Mouse (Mus musculus) neural tube, embryonic 12.5 days (tissue): ENCODE data around the gene Ift57. TPM values are rescaled to one million over a fixed set of nuclear protein-coding genes. Genes with fewer than 3 reads are reported as not detected.

Experiments used
- ATAC-seq: fragments of 200-750 bp; cut with Nextera tagmentation; 2 replicates; pipeline ENCODE4 v1.8.0; 2017; ENCODE audit warnings: low read depth, mild to moderate bottlenecking, moderate TSS enrichment, moderate library complexity; ENCODE audit not compliant: low FRiP score
- H3K27ac ChIP-seq: fragments of 300-500 bp; sonication (generic); 2 replicates; pipeline ENCODE4 v1.5.1; 2016
- H3K27me3 ChIP-seq: fragments of 300-500 bp; sonication (generic); replicated peaks from 2 replicates; pipeline ENCODE4 v1.6.1; 2016; ENCODE audit warnings: mild to moderate bottlenecking
- H3K36me3 ChIP-seq: fragments of 300-500 bp; sonication (generic); 2 replicates; pipeline ENCODE4 v1.6.1; 2016; ENCODE audit warnings: mild to moderate bottlenecking
- H3K4me1 ChIP-seq: fragments of 300-500 bp; sonication (generic); 2 replicates; pipeline ENCODE4 v1.6.1; 2016
- H3K4me2 ChIP-seq: fragments of 300-500 bp; sonication (generic); replicated peaks from 2 replicates; pipeline ENCODE4 v1.6.1; 2016; ENCODE audit warnings: mild to moderate bottlenecking
- H3K4me3 ChIP-seq: fragments of 300-500 bp; sonication (generic); 2 replicates; pipeline ENCODE4 v1.5.1; 2016
- H3K9ac ChIP-seq: fragments of 300-500 bp; sonication (generic); 2 replicates; pipeline ENCODE4 v1.6.1; 2016; ENCODE audit warnings: mild to moderate bottlenecking
- H3K9me3 ChIP-seq: fragments of 300-500 bp; sonication (generic); 2 replicates; pipeline ENCODE4 v1.6.1; 2016; ENCODE audit warnings: mild to moderate bottlenecking
- WGBS: fragments of 180-500 bp; shearing (Covaris S2); methylation state at CpG from one replicate; pipeline ENCODE4 v1.1.7; 2016; 5-methylcytosine and 5-hydroxymethylcytosine counted together
- polyA plus RNA-seq: library from polyadenylated mRNA; unstranded; fragments of >200 nt; fragmentation: Nextera tagmentation; extraction: Ambion mirVana; gene quantifications from 2 replicates; pipeline ENCODE4 v1.2.1, GENCODE M21; 2016

Ift57 gene
- polyA plus RNA-seq, 1 experiment from 2014 or later = 38.8 TPM

GRCm38 (mm10) chr16:49720671-49721070 lies 21.6 kb downstream of the Ift57 start:
- Histone ChIP-seq H3K4me1 (no peaks in the 10 kb centered on the region), H3K27me3 (no peaks in the 10 kb centered on the region), H3K9ac (no peak overlapping the region), H3K4me2 (no peak overlapping the region), H3K36me3 (no peaks in the 10 kb centered on the region), H3K27ac (no peak overlapping the region), H3K4me3 (no peak overlapping the region), H3K9me3 (no peaks in the 10 kb centered on the region)
- 83% methylated on average over 2 of the region's 2 CpGs for WGBS
- no peak for ATAC-seq

- Histone ChIP-seq H3K27me3 (no peaks in the 10 kb centered on the region), H3K9me3 (no peaks in the 10 kb centered on the region), H3K4me3 (no peak overlapping the region), H3K4me1 (no peaks in the 10 kb centered on the region), H3K27ac (no peak overlapping the region), H3K9ac (no peak overlapping the region), H3K4me2 (no peak overlapping the region), H3K36me3 (no peaks in the 10 kb centered on the region)
- 49% methylated on average over 5 of the region's 5 CpGs for WGBS
- ATAC-seq = no peak
Measured at GRCm38 (mm10) chr16:49721678-49722077, 22.6 kb downstream of the Ift57 start.

- Histone ChIP-seq H3K9me3 (no peaks in the 10 kb centered on the region), H3K27ac (no peak overlapping the region), H3K27me3 (no peaks in the 10 kb centered on the region), H3K36me3 (no peaks in the 10 kb centered on the region), H3K9ac (no peak overlapping the region), H3K4me1 (no peaks in the 10 kb centered on the region), H3K4me2 (no peak overlapping the region), H3K4me3 (no peak overlapping the region)
- 76% methylated on average over 4 of the region's 4 CpGs for WGBS
- ATAC-seq = no peak
Measured at GRCm38 (mm10) chr16:49723222-49723621, 24.2 kb downstream of the Ift57 start.

GRCm38 (mm10) chr16:49724232-49724631 lies 25.2 kb downstream of the Ift57 start:
- WGBS = 85% methylated on average over 5 of the region's 5 CpGs
- no peak overlapping the region for H3K27ac ChIP-seq
- H3K4me3 ChIP-seq = no peak overlapping the region
- H3K4me2 ChIP-seq = no peak overlapping the region
- H3K9me3 ChIP-seq = no peaks in the 10 kb centered on the region
- no peaks in the 10 kb centered on the region for H3K27me3 ChIP-seq
- no peaks in the 10 kb centered on the region for H3K4me1 ChIP-seq
- no peaks in the 10 kb centered on the region for H3K36me3 ChIP-seq
- no peak overlapping the region for H3K9ac ChIP-seq
- no peak for ATAC-seq

GRCm38 (mm10) chr16:49724931-49725330 lies 25.9 kb downstream of the Ift57 start:
- H3K4me1 ChIP-seq = no peaks in the 10 kb centered on the region
- H3K4me2 ChIP-seq = no peak overlapping the region
- no peak overlapping the region for H3K27ac ChIP-seq
- no peak overlapping the region for H3K4me3 ChIP-seq
- WGBS = 92% methylated on average over 2 of the region's 2 CpGs
- H3K9me3 ChIP-seq = no peaks in the 10 kb centered on the region
- no peaks in the 10 kb centered on the region for H3K27me3 ChIP-seq
- no peak for ATAC-seq
- no peaks in the 10 kb centered on the region for H3K36me3 ChIP-seq
- no peak overlapping the region for H3K9ac ChIP-seq

- Histone ChIP-seq H3K4me2 (no peak overlapping the region), H3K9me3 (no peaks in the 10 kb centered on the region), H3K36me3 (no peaks in the 10 kb centered on the region), H3K4me1 (no peaks in the 10 kb centered on the region), H3K9ac (no peak overlapping the region), H3K4me3 (no peak overlapping the region), H3K27me3 (no peaks in the 10 kb centered on the region), H3K27ac (no peak overlapping the region)
- ATAC-seq = no peak
- 92% methylated on average over 5 of the region's 5 CpGs for WGBS
Measured at GRCm38 (mm10) chr16:49725446-49725845, 26.4 kb downstream of the Ift57 start.

- Histone ChIP-seq H3K4me2 (no peak overlapping the region), H3K27ac (no peak overlapping the region), H3K9ac (no peak overlapping the region), H3K4me3 (no peak overlapping the region), H3K9me3 (no peaks in the 10 kb centered on the region), H3K27me3 (no peaks in the 10 kb centered on the region), H3K4me1 (no peaks in the 10 kb centered on the region), H3K36me3 (no peaks in the 10 kb centered on the region)
- no peak for ATAC-seq
- WGBS = 53% methylated on average over 3 of the region's 3 CpGs
Measured at GRCm38 (mm10) chr16:49726216-49726615, 27.2 kb downstream of the Ift57 start.

- WGBS = 89% methylated on average over 2 of the region's 2 CpGs
- no peaks in the 10 kb centered on the region for H3K36me3 ChIP-seq
- no peak overlapping the region for H3K4me3 ChIP-seq
- no peaks in the 10 kb centered on the region for H3K9me3 ChIP-seq
- H3K27ac ChIP-seq = no peak overlapping the region
- H3K27me3 ChIP-seq = no peaks in the 10 kb centered on the region
- H3K9ac ChIP-seq = no peak overlapping the region
- no peaks in the 10 kb centered on the region for H3K4me1 ChIP-seq
- no peak overlapping the region for H3K4me2 ChIP-seq
- no peak for ATAC-seq
Measured at GRCm38 (mm10) chr16:49726761-49727160, 27.7 kb downstream of the Ift57 start.

- whole genome bisulfite sequencing = 92% methylated on average over 9 of the region's 9 CpGs
Measured at GRCm38 (mm10) chr16:49736536-49736935, 37.5 kb downstream of the Ift57 start.

GRCm38 (mm10) chr16:49747360-49747759 lies 48.3 kb downstream of the Ift57 start:
- H3K9me3 ChIP-seq = no peaks in the 10 kb centered on the region
- 88% methylated on average over 2 of the region's 2 CpGs for WGBS
- no peaks in the 10 kb centered on the region for H3K4me1 ChIP-seq
- ATAC-seq = no peak
- H3K27me3 ChIP-seq = no peaks in the 10 kb centered on the region
- H3K4me2 ChIP-seq = no peak overlapping the region
- no peak overlapping the region for H3K9ac ChIP-seq
- no peak overlapping the region for H3K27ac ChIP-seq
- no peak overlapping the region for H3K4me3 ChIP-seq
- H3K36me3 ChIP-seq = no peaks in the 10 kb centered on the region

More at GRCm38 (mm10) chr16:49736536-49736935, 37.5 kb downstream of the Ift57 start:
- Histone ChIP-seq H3K9me3 (no peaks in the 10 kb centered on the region), H3K4me2 (no peak overlapping the region), H3K27me3 (no peaks in the 10 kb centered on the region), H3K27ac (no peak overlapping the region), H3K9ac (no peak overlapping the region), H3K4me3 (no peak overlapping the region), H3K4me1 (no peaks in the 10 kb centered on the region), H3K36me3 (no peaks in the 10 kb centered on the region)
- ATAC-seq = no peak

- Histone ChIP-seq H3K9me3 (no peaks in the 10 kb centered on the region), H3K9ac (no peak overlapping the region), H3K4me2 (no peak overlapping the region), H3K4me3 (no peak overlapping the region), H3K4me1 (peaks cover 6% of the 10 kb centered on the region; the same call in 1 of the 2 replicates), H3K27me3 (no peaks in the 10 kb centered on the region), H3K27ac (no peak overlapping the region), H3K36me3 (no peaks in the 10 kb centered on the region)
- 41% methylated on average over 1 of the region's 1 CpGs for WGBS
- no peak for ATAC-seq
Measured at GRCm38 (mm10) chr16:49752906-49753305, 53.9 kb downstream of the Ift57 start.

GRCm38 (mm10) chr16:49753318-49753717 lies 54.3 kb downstream of the Ift57 start:
- H3K27me3 ChIP-seq = no peaks in the 10 kb centered on the region
- peak; percentile 67 for ATAC-seq
- H3K4me3 ChIP-seq = no peak overlapping the region
- H3K4me2 ChIP-seq = no peak overlapping the region
- no peak overlapping the region for H3K27ac ChIP-seq
- H3K9me3 ChIP-seq = no peaks in the 10 kb centered on the region
- no peak overlapping the region for H3K9ac ChIP-seq
- no peaks in the 10 kb centered on the region for H3K36me3 ChIP-seq
- peaks cover 6% of the 10 kb centered on the region; the same call in 1 of the 2 replicates for H3K4me1 ChIP-seq
- 38% methylated on average over 3 of the region's 3 CpGs for WGBS

GRCm38 (mm10) chr16:49760517-49761203 lies 61.6 kb downstream of the Ift57 start:
- H3K36me3 ChIP-seq = no peaks in the 10 kb centered on the region
- no peaks in the 10 kb centered on the region for H3K4me1 ChIP-seq
- 79% methylated on average over 17 of the region's 17 CpGs for WGBS
- H3K27ac ChIP-seq = no peak overlapping the region
- no peaks in the 10 kb centered on the region for H3K27me3 ChIP-seq
- H3K4me3 ChIP-seq = no peak overlapping the region
- ATAC-seq = peak; percentile 65
- no peak overlapping the region for H3K9ac ChIP-seq
- no peak overlapping the region for H3K4me2 ChIP-seq
- H3K9me3 ChIP-seq = no peaks in the 10 kb centered on the region
